Mouse (Mus musculus): ENCODE measurements around the gene Elovl6. TPM values are rescaled to one million over a fixed set of nuclear protein-coding genes. Genes with fewer than 3 reads are reported as not detected.

Elovl6 gene
- total RNA-seq, 2 experiments from 2014 or later, result 33.7 to 34.7 TPM

GRCm38 (mm10) chr3:129624193-129624805 is 92.1 kb downstream of the Elovl6 start:
- DNase-seq (ENCODE audit: low spot score in 2 of 2), result no peak
- intact Hi-C loops (cut with DNase I), result no loop called here

GRCm38 (mm10) chr3:129627281-129627680 is 95.1 kb downstream of the Elovl6 start:
- no peak for DNase-seq (ENCODE audit: low spot score in 2 of 2)
- intact Hi-C loops (cut with DNase I), result no loop called here

DNA sequence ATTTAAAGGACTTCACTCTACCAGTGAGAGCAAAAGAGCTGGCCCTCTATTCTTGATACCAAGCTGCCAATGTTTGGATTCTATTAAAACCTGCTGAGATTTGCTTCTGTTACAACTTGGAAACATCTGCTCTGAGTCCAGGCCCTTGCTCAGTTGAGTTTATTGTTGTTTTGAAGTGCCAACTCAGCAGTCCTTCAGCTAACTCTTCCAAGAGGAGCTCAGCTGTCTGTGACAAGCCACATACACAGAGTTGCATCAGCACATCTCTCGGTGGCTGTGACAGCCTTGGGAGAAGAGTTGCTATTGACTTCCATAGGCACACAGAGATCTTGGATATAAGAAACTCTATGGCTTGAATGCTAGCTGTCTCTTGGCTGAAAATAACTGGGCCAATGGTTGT is 98.9 kb downstream of the Elovl6 start:
- intact Hi-C loops (cut with DNase I), result no loop called here
- DNase-seq (ENCODE audit: low spot score in 2 of 2), result no peak

DNA sequence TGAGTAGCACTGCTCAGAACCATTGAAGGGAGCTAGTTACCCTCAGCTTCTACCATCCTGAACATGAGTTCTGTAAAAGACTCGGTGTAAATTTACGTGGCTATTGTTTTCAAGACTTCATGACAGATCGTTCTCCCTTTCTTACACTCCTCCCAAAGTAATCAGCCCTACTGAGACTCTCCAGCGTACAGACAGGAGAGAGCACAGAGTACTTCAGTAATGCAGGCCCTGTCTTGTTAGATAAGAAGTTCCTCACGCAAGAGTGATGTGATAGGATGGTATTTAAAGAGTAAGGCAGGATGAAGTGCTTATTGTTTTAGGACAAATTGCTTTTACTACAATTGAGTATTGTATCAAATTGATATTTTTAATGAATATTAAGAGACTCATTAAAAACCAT is 99.7 kb downstream of the Elovl6 start:
- DNase-seq (ENCODE audit: low spot score in 2 of 2), result no peak
- intact Hi-C loops (cut with DNase I), result no loop called here

DNA sequence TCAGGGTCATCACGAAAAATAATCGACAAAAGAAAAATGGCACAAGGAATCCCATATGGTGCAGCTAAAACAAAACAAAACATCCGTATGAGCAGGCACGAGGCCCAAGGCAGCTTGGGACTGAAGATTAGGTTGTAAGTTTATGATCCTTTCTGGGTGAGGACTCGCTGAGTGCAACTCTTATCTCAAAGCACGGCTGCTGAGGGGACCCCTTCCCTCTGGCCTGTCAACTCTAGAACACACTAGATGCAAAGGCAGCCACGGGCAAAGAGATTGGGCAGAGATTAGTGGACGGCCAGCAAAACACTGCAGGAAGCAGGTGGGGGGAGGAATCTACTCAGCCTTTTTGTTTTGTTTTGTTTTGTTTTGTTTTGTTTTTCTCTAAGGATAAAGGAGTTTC is 101.4 kb downstream of the Elovl6 start:
- intact Hi-C loops (cut with DNase I), result no loop called here
- DNase-seq (ENCODE audit: low spot score in 2 of 2), result no peak

GRCm38 (mm10) chr3:129634260-129634901 is 102.2 kb downstream of the Elovl6 start:
- intact Hi-C loops (cut with DNase I), result loop anchor here (1.0 kb wide), 1 partner anchor 102 kb away; the partner anchor contains the start of gene Elovl6
- peak; percentile 59 to 64 for DNase-seq (ENCODE audit: low spot score in 2 of 2)

GRCm38 (mm10) chr3:129637446-129637845 is 105.3 kb downstream of the Elovl6 start:
- intact Hi-C loops (cut with DNase I), result no loop called here
- no peak for DNase-seq (ENCODE audit: low spot score in 2 of 2)

DNA sequence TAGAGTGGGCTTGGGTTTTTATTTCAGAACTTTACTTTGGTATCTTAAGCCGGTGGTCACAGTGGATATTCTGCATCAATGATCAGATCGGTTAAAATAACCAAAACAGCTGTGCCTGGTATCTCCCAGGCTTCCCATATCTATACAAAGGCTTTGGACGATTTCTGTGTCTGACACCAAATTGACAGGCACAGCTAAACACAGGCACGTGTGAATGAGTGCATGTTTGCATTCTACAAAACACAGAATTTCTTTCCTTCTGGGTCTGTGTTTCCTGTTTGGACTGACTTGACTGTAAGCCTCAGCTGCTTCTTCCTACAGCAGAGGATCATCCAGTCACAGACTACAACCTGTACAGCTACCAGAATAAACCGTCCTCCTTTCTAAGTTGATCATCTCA is 107.5 kb downstream of the Elovl6 start:
- intact Hi-C loops (cut with DNase I), result loop anchor here (5.0 kb wide), 1 partner anchor 47 kb away; no protein-coding TSS in a partner anchor
- DNase-seq (ENCODE audit: low spot score in 2 of 2), result no peak

- peak; percentile 33 to 77 for DNase-seq (ENCODE audit: low spot score in 2 of 2)
- intact Hi-C loops (cut with DNase I), result loop anchor here (5.0 kb wide), 1 partner anchor 48 kb away; no protein-coding TSS in a partner anchor
Observed at GRCm38 (mm10) chr3:129640211-129641000, 108.3 kb downstream of the Elovl6 start.

DNA sequence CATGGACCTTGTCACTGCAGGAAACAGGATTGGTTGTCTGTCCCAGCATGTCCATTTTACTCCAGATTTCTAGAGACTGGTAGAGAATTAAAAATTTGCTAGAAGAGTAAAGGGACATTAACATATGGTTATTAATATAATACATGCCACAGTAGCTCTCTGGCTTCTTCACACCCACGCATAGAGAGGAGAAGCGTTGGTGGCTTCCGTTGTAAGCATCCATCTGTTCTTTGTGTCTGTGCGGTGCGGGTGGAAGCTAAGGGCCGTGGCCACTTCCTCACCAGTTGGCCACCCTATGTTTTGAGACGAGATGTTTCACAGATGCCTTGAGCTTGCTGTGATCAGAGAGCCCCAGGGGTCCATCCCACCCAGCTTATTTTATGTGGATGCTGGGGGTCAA is 109.5 kb downstream of the Elovl6 start:
- intact Hi-C loops (cut with DNase I), result loop anchor here (5.0 kb wide), 1 partner anchor 49 kb away; no protein-coding TSS in a partner anchor
- DNase-seq (ENCODE audit: low spot score in 2 of 2), result peak; percentile 35 to 68

DNA sequence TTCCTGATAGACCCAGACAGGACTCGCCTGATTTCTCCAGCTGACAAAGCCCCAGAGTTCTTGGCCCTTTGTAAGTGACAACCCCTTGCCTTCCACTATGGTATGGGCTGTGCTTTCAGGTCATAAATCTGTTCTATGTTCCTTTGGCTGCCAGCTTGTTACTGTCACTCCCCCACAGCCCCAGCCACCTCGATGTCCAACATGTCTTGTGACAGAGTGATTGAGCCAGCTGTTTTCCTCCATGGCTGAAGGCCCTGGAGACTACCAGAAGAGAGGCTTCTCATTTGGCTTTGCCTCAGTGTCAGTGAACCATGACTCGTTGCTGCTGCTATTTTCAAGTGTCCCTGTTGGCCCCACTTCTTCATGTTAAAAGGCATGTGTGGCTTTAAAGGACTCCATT is 113.3 kb downstream of the Elovl6 start:
- intact Hi-C loops (cut with DNase I), result no loop called here

GRCm38 (mm10) chr3:129646781-129647180 is 114.6 kb downstream of the Elovl6 start:
- intact Hi-C loops (cut with DNase I), result no loop called here
- DNase-seq (ENCODE audit: low spot score in 2 of 2), result no peak

More for the DNA sequence above, 113.3 kb downstream of the Elovl6 start:
- no peak for DNase-seq (ENCODE audit: low spot score in 2 of 2)

GRCm38 (mm10) chr3:129647312-129647711 is 115.2 kb downstream of the Elovl6 start:
- intact Hi-C loops (cut with DNase I), result no loop called here
- DNase-seq (ENCODE audit: low spot score in 2 of 2), result no peak

DNA sequence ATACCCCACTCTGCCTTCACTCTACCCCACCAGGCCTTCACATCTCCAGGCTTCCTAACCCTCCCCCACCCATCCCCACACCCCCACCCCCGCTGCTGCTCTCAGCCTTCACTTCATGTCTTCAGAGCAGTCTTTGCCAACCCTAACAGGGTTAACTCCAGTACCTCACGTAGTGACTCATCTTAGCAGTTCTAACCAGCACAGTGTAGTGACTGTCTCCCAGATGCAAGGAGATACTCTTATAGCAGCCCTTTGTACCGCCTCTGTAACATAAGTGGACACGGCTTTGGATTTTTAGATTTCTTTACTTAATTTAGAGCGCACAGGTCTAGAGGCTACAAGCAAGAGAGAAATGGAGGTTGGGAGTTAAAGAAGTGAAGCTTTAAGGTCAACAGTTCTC is 116.4 kb downstream of the Elovl6 start:
- no peak for DNase-seq (ENCODE audit: low spot score in 2 of 2)
- intact Hi-C loops (cut with DNase I), result no loop called here

GRCm38 (mm10) chr3:129649586-129650292 is 117.6 kb downstream of the Elovl6 start:
- no peak for DNase-seq (ENCODE audit: low spot score in 2 of 2)
- intact Hi-C loops (cut with DNase I), result no loop called here

GRCm38 (mm10) chr3:129650293-129650612 is 118.1 kb downstream of the Elovl6 start:
- DNase-seq (ENCODE audit: low spot score in 2 of 2), result no peak
- intact Hi-C loops (cut with DNase I), result no loop called here

GRCm38 (mm10) chr3:129650931-129651330 is 118.8 kb downstream of the Elovl6 start:
- DNase-seq (ENCODE audit: low spot score in 2 of 2), result no peak
- intact Hi-C loops (cut with DNase I), result no loop called here

DNA sequence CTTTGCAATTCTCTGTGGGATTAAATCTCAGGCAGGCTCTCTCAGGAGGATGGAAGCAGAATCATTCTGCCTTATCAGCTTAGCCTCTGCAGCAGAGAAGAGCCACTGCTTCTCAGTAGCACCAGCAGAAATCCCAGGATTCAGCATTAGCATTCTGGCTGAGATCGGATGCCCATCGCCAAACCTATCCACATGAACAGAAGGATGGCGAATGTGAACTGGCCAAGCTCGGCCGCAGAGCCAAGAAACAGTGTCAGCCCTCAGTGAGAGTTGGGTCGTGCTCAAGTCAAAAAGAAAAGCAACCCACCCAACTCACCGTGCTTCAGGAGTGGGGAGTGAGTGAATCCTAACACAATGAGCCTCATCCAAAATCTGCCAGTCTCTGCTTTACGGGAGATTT is 119.6 kb downstream of the Elovl6 start:
- DNase-seq (ENCODE audit: low spot score in 2 of 2), result no peak
- intact Hi-C loops (cut with DNase I), result no loop called here

DNA sequence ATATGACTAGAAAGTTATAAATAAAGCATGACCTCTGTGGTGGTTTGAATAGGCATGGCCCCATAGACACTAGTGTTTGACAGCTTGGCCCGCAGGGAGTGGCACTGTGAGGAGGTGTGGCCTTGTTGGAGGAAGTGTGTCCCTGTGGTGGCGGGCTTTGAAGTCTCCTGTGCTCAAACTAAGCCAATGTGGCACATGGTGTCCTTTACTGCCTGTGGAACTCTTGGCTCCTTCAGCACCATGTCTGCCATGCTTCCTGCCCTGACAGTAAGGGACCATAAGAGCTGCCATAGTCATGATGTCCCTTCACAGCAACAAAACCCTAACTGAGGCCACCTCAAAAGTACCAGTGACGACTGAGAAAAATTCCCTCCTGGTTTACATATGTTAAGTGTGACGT is 120.3 kb downstream of the Elovl6 start:
- DNase-seq (ENCODE audit: low spot score in 2 of 2), result no peak
- intact Hi-C loops (cut with DNase I), result no loop called here

DNA sequence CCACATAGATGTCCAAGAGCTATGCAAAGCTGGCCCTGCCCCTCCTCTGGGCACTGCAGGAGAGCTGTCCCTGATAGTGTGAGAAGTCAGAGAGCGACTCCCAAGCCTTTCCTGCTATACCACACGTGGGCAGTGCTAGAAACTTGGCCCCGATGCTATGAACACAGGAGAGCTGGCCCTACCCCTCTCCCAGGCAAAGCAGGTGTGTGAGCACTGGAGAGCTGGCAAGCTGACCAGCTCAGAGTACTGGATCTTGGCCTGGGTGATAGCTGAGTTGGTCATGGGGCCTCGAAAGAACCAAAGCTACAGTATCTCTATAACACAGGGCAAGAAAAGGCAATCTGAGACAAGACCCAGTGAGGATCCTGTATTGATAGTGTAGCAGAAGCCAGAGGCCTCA is 124.4 kb downstream of the Elovl6 start:
- DNase-seq (ENCODE audit: low spot score in 2 of 2), result no peak
- intact Hi-C loops (cut with DNase I), result no loop called here
